Mouse (Mus musculus) limb, embryonic 14.5 days (tissue): ENCODE results near the gene Lhfp. TPM values are rescaled to one million over a fixed set of nuclear protein-coding genes. Genes with fewer than 3 reads are reported as not detected.

Experiments used
- ATAC-seq: fragments of 200-750 bp; cut with Nextera tagmentation; 2 replicates; pipeline ENCODE4 v1.8.0; 2017; ENCODE audit warnings: low read depth, moderate number of reproducible peaks, moderate TSS enrichment; ENCODE audit not compliant: low FRiP score
- DNase-seq: peaks from one replicate; pipeline ENCODE4 v3.0.0-alpha.2; 2015; ENCODE audit warnings: low spot score
- H3K27ac ChIP-seq: fragments of 300-500 bp; sonication (generic); replicated peaks from 2 replicates; pipeline ENCODE4 v1.5.1; 2014; ENCODE audit warnings: low read depth, mild to moderate bottlenecking, low read length, moderate library complexity, mixed read lengths
- H3K27me3 ChIP-seq: fragments of 300-500 bp; sonication (generic); 2 replicates; pipeline ENCODE4 v1.6.1; 2014; ENCODE audit warnings: low read length, mixed read lengths; ENCODE audit not compliant: control insufficient read depth, insufficient read depth
- H3K36me3 ChIP-seq: fragments of 300-500 bp; sonication (generic); 2 replicates; pipeline ENCODE4 v1.6.1; 2014; ENCODE audit warnings: mild to moderate bottlenecking, low read length, moderate library complexity, mixed read lengths; ENCODE audit not compliant: control insufficient read depth, insufficient read depth
- H3K4me1 ChIP-seq: fragments of 300-500 bp; sonication (generic); 2 replicates; pipeline ENCODE4 v1.6.1; 2014; ENCODE audit warnings: antibody characterized with exemption, low read length, mixed read lengths; ENCODE audit not compliant: control insufficient read depth, insufficient read depth
- H3K4me2 ChIP-seq: fragments of 300-500 bp; sonication (generic); replicated peaks from 2 replicates; pipeline ENCODE4 v1.6.1; 2014; ENCODE audit warnings: low read depth, mild to moderate bottlenecking, low read length, moderate library complexity; ENCODE audit not compliant: severe bottlenecking
- H3K4me3 ChIP-seq: fragments of 300-500 bp; sonication (generic); replicated peaks from 2 replicates; pipeline ENCODE4 v1.5.1; 2014; ENCODE audit warnings: low read length
- H3K9ac ChIP-seq: fragments of 300-500 bp; sonication (generic); 2 replicates; pipeline ENCODE4 v1.6.1; 2014; ENCODE audit warnings: mild to moderate bottlenecking, low read depth, low read length, moderate library complexity; ENCODE audit not compliant: severe bottlenecking
- H3K9me3 ChIP-seq: fragments of 300-500 bp; sonication (generic); 2 replicates; pipeline ENCODE4 v1.6.1; 2016; ENCODE audit warnings: low read length; ENCODE audit not compliant: control insufficient read depth
- POLR2A ChIP-seq: fragments of 200-500 bp; IDR thresholded peaks from 2 replicates; pipeline ENCODE4 v1.8.0; 2012; ENCODE audit warnings: inconsistent platforms, mild to moderate bottlenecking, moderate library complexity, borderline replicate concordance; ENCODE audit not compliant: insufficient read depth, insufficient read length; ENCODE audit errors: extremely low read depth
- WGBS: fragments of 180-500 bp; shearing (Covaris S2); extraction: QIAGEN DNeasy Blood & Tissue Kit; methylation state at CpG from one replicate; pipeline ENCODE4 v1.1.7; 2014; 5-methylcytosine and 5-hydroxymethylcytosine counted together
- polyA plus RNA-seq, 2 experiments: library from polyadenylated mRNA; depleted of rRNA in 1 of 2; stranded (reverse) in 1 of 2; unstranded in 1 of 2; fragments of >200 nt; fragmentation: Nextera tagmentation in 1 of 2; extraction: Ambion mirVana in 1 of 2; gene quantifications; 2 replicates each; pipeline versions ENCODE4 v1.2.1 to v1.2.3; 2012 to 2014

Lhfp gene
- polyA plus RNA-seq, 2 experiments, result 83.3 to 94.0 TPM

- H3K9ac ChIP-seq, result no peak overlapping the region
- no peak overlapping the region for H3K4me3 ChIP-seq
- H3K36me3 ChIP-seq, result peaks cover 4% of the 10 kb centered on the region; the same call in 1 of the 2 replicates
- no peak for ATAC-seq
- TF ChIP-seq POLR2A, result no peak
- no peak overlapping the region for H3K4me2 ChIP-seq
- no peaks in the 10 kb centered on the region for H3K4me1 ChIP-seq
- DNase-seq, result no peak
- no peaks in the 10 kb centered on the region for H3K9me3 ChIP-seq
- no peak overlapping the region for H3K27ac ChIP-seq
- 86% methylated on average over 8 of the region's 8 CpGs for WGBS
- no peaks in the 10 kb centered on the region for H3K27me3 ChIP-seq
These were observed 39.4 kb downstream of the Lhfp start for GRCm38 (mm10) chr3:53080710-53081109.

DNA sequence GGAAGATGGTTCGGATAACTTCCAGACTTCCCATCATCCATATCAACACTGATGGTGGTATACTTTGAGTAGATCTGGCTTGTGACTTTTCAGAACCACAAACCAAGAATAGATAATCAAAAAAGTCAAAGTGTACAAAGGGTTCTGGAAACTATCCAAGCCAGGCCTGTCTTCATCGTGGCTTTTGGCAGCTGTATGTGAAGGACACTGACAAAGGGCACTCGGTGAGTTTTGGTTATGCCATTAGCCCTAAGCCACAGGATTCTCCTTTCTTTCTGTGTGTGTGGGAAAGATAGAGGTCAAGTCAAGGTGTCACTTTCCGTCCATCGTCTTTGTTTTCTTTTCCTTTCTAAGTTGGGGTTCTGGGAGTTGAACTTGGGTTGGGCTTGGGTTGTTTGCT lies 42.4 kb downstream of the Lhfp start:
- H3K27me3 ChIP-seq, result no peaks in the 10 kb centered on the region
- TF ChIP-seq POLR2A, result no peak
- peaks cover 12% of the 10 kb centered on the region for H3K4me1 ChIP-seq
- H3K4me2 ChIP-seq, result no peak overlapping the region
- H3K9ac ChIP-seq, result no peak overlapping the region
- WGBS, result 92% methylated on average over 5 of the region's 5 CpGs
- no peak overlapping the region for H3K27ac ChIP-seq
- H3K4me3 ChIP-seq, result no peak overlapping the region
- H3K9me3 ChIP-seq, result no peaks in the 10 kb centered on the region
- DNase-seq (no peak), ATAC-seq (no peak)
- H3K36me3 ChIP-seq, result peaks cover 4% of the 10 kb centered on the region; the same call in 1 of the 2 replicates

DNA sequence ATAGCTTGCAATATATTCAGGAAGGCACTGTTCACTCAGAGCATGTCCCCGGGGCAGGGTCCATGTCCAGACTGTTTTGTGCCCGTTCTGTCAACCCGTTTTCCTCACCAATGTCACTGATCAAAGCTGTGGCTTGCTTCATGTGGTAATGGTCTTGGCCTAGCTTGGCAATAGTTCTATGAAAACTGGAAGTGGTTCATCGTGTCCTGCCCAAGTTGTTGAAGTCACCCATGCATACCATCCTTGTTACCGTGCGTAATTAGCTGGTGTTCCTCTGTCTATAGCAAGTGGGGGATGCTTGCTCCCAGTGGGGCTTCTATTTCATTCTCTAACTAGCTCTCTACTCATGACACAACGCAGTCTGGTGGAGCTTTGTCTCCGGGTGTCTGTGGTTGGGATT lies 43.5 kb downstream of the Lhfp start:
- no peaks in the 10 kb centered on the region for H3K9me3 ChIP-seq
- TF ChIP-seq POLR2A, result no peak
- no peak overlapping the region for H3K9ac ChIP-seq
- H3K4me2 ChIP-seq, result no peak overlapping the region
- H3K4me1 ChIP-seq, result peaks cover 12% of the 10 kb centered on the region
- 91% methylated on average over 8 of the region's 8 CpGs for WGBS
- no peak overlapping the region for H3K27ac ChIP-seq
- no peak overlapping the region for H3K4me3 ChIP-seq
- no peaks in the 10 kb centered on the region for H3K27me3 ChIP-seq
- DNase-seq (no peak), ATAC-seq (no peak)
- H3K36me3 ChIP-seq, result peaks cover 4% of the 10 kb centered on the region; the same call in 1 of the 2 replicates

- H3K27me3 ChIP-seq, result no peaks in the 10 kb centered on the region
- H3K27ac ChIP-seq, result no peak overlapping the region; the same call in 1 of the 2 replicates
- no peak overlapping the region for H3K4me2 ChIP-seq
- H3K4me3 ChIP-seq, result no peak overlapping the region
- peaks cover 12% of the 10 kb centered on the region for H3K4me1 ChIP-seq
- peaks cover 4% of the 10 kb centered on the region; the same call in 1 of the 2 replicates for H3K36me3 ChIP-seq
- H3K9me3 ChIP-seq, result no peaks in the 10 kb centered on the region
- no peak for TF ChIP-seq POLR2A
- DNase-seq (no peak), ATAC-seq (no peak)
- no peak overlapping the region for H3K9ac ChIP-seq
- WGBS, result 62% methylated on average over 7 of the region's 7 CpGs
These were observed 45.3 kb downstream of the Lhfp start for GRCm38 (mm10) chr3:53086481-53087155.

- Histone ChIP-seq H3K4me1 (peaks cover 12% of the 10 kb centered on the region), H3K36me3 (peaks cover 4% of the 10 kb centered on the region; the same call in 1 of the 2 replicates), H3K9me3 (no peaks in the 10 kb centered on the region), H3K27me3 (no peaks in the 10 kb centered on the region), H3K27ac (no peak overlapping the region; the same call in 1 of the 2 replicates), H3K9ac (no peak overlapping the region; the same call in 1 of the 2 replicates), H3K4me2 (no peak overlapping the region), H3K4me3 (no peak overlapping the region)
- 29% methylated on average over 8 of the region's 8 CpGs for WGBS
- no peak for TF ChIP-seq POLR2A
- no peak for ATAC-seq
- no peak for DNase-seq
These were observed 46.0 kb downstream of the Lhfp start for GRCm38 (mm10) chr3:53087156-53087805.
